Mouse (Mus musculus): Measurements from ENCODE around the gene Meis2. TPM values are rescaled to one million over a fixed set of nuclear protein-coding genes. Genes with fewer than 3 reads are reported as not detected.

The Meis2 gene
- polyA plus RNA-seq, 1 experiment from 2014 or later: 22.6 TPM

GRCm38 (mm10) chr2:116059066-116059465 is 6.6 kb downstream of the Meis2 start:
- H3K4me2 ChIP-seq (ENCODE audit: low read depth, low read length): peak overlapping the region; percentile 90; the same call in 1 of the 2 replicates
- H3K4me1 ChIP-seq (ENCODE audit: control insufficient read depth, insufficient read depth, low read length): peaks cover 37% of the 10 kb centered on the region
- no peak overlapping the region for H3K4me3 ChIP-seq (ENCODE audit: low read length)
- 0 out of 2 replicates have a peak, but pooled peaks cover 2% of the 10 kb centered on the region for H3K36me3 ChIP-seq (ENCODE audit: control insufficient read depth, insufficient read depth)
- WGBS: 53% methylated on average over 3 of the region's 3 CpGs
- H3K9me3 ChIP-seq (replicated peaks; ENCODE audit: control insufficient read depth, low read length): no peaks in the 10 kb centered on the region
- H3K27ac ChIP-seq (ENCODE audit: low read length): peak overlapping the region; percentile 7
- no peaks in the 10 kb centered on the region for H3K27me3 ChIP-seq (ENCODE audit: control insufficient read depth, insufficient read depth, low read length)
- peak overlapping the region; percentile 20 for H3K9ac ChIP-seq (ENCODE audit: low read length)
- no peak for ATAC-seq (replicated peaks; ENCODE audit: extremely low read depth, insufficient read depth, low FRiP score)

- no peak overlapping the region; the same call in 1 of the 2 replicates for H3K9ac ChIP-seq (ENCODE audit: low read length)
- peaks cover 39% of the 10 kb centered on the region for H3K4me1 ChIP-seq (ENCODE audit: control insufficient read depth, insufficient read depth, low read length)
- WGBS: 48% methylated on average over 9 of the region's 9 CpGs
- H3K27me3 ChIP-seq (ENCODE audit: control insufficient read depth, insufficient read depth, low read length): no peaks in the 10 kb centered on the region
- peak overlapping the region; percentile 90; the same call in 1 of the 2 replicates for H3K4me2 ChIP-seq (ENCODE audit: low read depth, low read length)
- H3K27ac ChIP-seq (ENCODE audit: low read length): peak overlapping the region; percentile 7; the same call in 1 of the 2 replicates
- 0 out of 2 replicates have a peak, but pooled peaks cover 2% of the 10 kb centered on the region for H3K36me3 ChIP-seq (ENCODE audit: control insufficient read depth, insufficient read depth)
- H3K4me3 ChIP-seq (ENCODE audit: low read length): no peak overlapping the region
- H3K9me3 ChIP-seq (replicated peaks; ENCODE audit: control insufficient read depth, low read length): no peaks in the 10 kb centered on the region
- no peak for ATAC-seq (replicated peaks; ENCODE audit: extremely low read depth, insufficient read depth, low FRiP score)
These were observed 7.1 kb downstream of the Meis2 start for GRCm38 (mm10) chr2:116058511-116058910.

- H3K27ac ChIP-seq (ENCODE audit: low read length): peak overlapping the region; percentile 18; the same call in 1 of the 2 replicates
- 52% methylated on average over 7 of the region's 7 CpGs for WGBS
- peak overlapping the region; percentile 90 for H3K4me2 ChIP-seq (ENCODE audit: low read depth, low read length)
- H3K36me3 ChIP-seq (ENCODE audit: control insufficient read depth, insufficient read depth): 0 out of 2 replicates have a peak, but pooled peaks cover 2% of the 10 kb centered on the region
- H3K9me3 ChIP-seq (replicated peaks; ENCODE audit: control insufficient read depth, low read length): no peaks in the 10 kb centered on the region
- no peak overlapping the region; the same call in 1 of the 2 replicates for H3K9ac ChIP-seq (ENCODE audit: low read length)
- H3K4me3 ChIP-seq (ENCODE audit: low read length): peak overlapping the region; percentile 20
- no peaks in the 10 kb centered on the region for H3K27me3 ChIP-seq (ENCODE audit: control insufficient read depth, insufficient read depth, low read length)
- ATAC-seq (replicated peaks; ENCODE audit: extremely low read depth, insufficient read depth, low FRiP score): no peak
- H3K4me1 ChIP-seq (ENCODE audit: control insufficient read depth, insufficient read depth, low read length): peaks cover 53% of the 10 kb centered on the region
These were observed 8.8 kb downstream of the Meis2 start for GRCm38 (mm10) chr2:116056826-116057225.

- Histone ChIP-seq H3K9me3 (replicated peaks; ENCODE audit: control insufficient read depth, low read length) (no peaks in the 10 kb centered on the region), H3K9ac (ENCODE audit: low read length) (peak overlapping the region; percentile 48; the same call in 1 of the 2 replicates), H3K27me3 (ENCODE audit: control insufficient read depth, insufficient read depth, low read length) (no peaks in the 10 kb centered on the region), H3K4me2 (ENCODE audit: low read depth, low read length) (peak overlapping the region; percentile 90), H3K4me3 (ENCODE audit: low read length) (0 out of 2 replicates have a peak overlapping the region, but pooled peaks have one; percentile 7), H3K36me3 (ENCODE audit: control insufficient read depth, insufficient read depth) (0 out of 2 replicates have a peak, but pooled peaks cover 2% of the 10 kb centered on the region), H3K4me1 (ENCODE audit: control insufficient read depth, insufficient read depth, low read length) (peaks cover 54% of the 10 kb centered on the region), H3K27ac (ENCODE audit: low read length) (peak overlapping the region; percentile 36)
- 52% methylated on average over 13 of the region's 13 CpGs for WGBS
- ATAC-seq (replicated peaks; ENCODE audit: extremely low read depth, insufficient read depth, low FRiP score): peak; percentile 38; the same call in 1 of the 2 replicates
These were observed 9.7 kb downstream of the Meis2 start for GRCm38 (mm10) chr2:116055686-116056620.

- Histone ChIP-seq H3K4me1 (ENCODE audit: control insufficient read depth, insufficient read depth, low read length) (peaks cover 44% of the 10 kb centered on the region), H3K4me2 (ENCODE audit: low read depth, low read length) (no peak overlapping the region)
- 59% methylated on average over 5 of the region's 5 CpGs for WGBS
These were observed 11.7 kb downstream of the Meis2 start for GRCm38 (mm10) chr2:116053931-116054330.

GRCm38 (mm10) chr2:116052688-116053421 is 12.8 kb downstream of the Meis2 start:
- Histone ChIP-seq H3K27me3 (ENCODE audit: control insufficient read depth, insufficient read depth, low read length) (no peaks in the 10 kb centered on the region), H3K4me1 (ENCODE audit: control insufficient read depth, insufficient read depth, low read length) (peaks cover 42% of the 10 kb centered on the region), H3K9ac (ENCODE audit: low read length) (peak overlapping the region; percentile 29; the same call in 1 of the 2 replicates), H3K9me3 (replicated peaks; ENCODE audit: control insufficient read depth, low read length) (no peaks in the 10 kb centered on the region), H3K36me3 (ENCODE audit: control insufficient read depth, insufficient read depth) (peaks cover 2% of the 10 kb centered on the region), H3K27ac (ENCODE audit: low read length) (peak overlapping the region; percentile 75), H3K4me2 (ENCODE audit: low read depth, low read length) (peak overlapping the region; percentile 32), H3K4me3 (ENCODE audit: low read length) (no peak overlapping the region)
- ATAC-seq (replicated peaks; ENCODE audit: extremely low read depth, insufficient read depth, low FRiP score): 0 out of 2 replicates have a peak, but pooled peaks have one; percentile 33

More at GRCm38 (mm10) chr2:116053931-116054330, 11.7 kb downstream of the Meis2 start:
- Histone ChIP-seq H3K9ac (ENCODE audit: low read length) (no peak overlapping the region), H3K4me3 (ENCODE audit: low read length) (no peak overlapping the region), H3K36me3 (ENCODE audit: control insufficient read depth, insufficient read depth) (peaks cover 3% of the 10 kb centered on the region), H3K9me3 (replicated peaks; ENCODE audit: control insufficient read depth, low read length) (no peaks in the 10 kb centered on the region), H3K27me3 (ENCODE audit: control insufficient read depth, insufficient read depth, low read length) (no peaks in the 10 kb centered on the region), H3K27ac (ENCODE audit: low read length) (no peak overlapping the region)
- ATAC-seq (replicated peaks; ENCODE audit: extremely low read depth, insufficient read depth, low FRiP score): no peak

- Histone ChIP-seq H3K9ac (ENCODE audit: low read length) (no peak overlapping the region), H3K36me3 (ENCODE audit: control insufficient read depth, insufficient read depth) (peaks cover 2% of the 10 kb centered on the region), H3K4me3 (ENCODE audit: low read length) (no peak overlapping the region), H3K9me3 (replicated peaks; ENCODE audit: control insufficient read depth, low read length) (no peaks in the 10 kb centered on the region), H3K4me2 (ENCODE audit: low read depth, low read length) (peak overlapping the region; percentile 32; the same call in 1 of the 2 replicates), H3K27me3 (ENCODE audit: control insufficient read depth, insufficient read depth, low read length) (no peaks in the 10 kb centered on the region), H3K4me1 (ENCODE audit: control insufficient read depth, insufficient read depth, low read length) (peaks cover 48% of the 10 kb centered on the region), H3K27ac (ENCODE audit: low read length) (peak overlapping the region; percentile 75)
- WGBS: 62% methylated on average over 9 of the region's 9 CpGs
- ATAC-seq (replicated peaks; ENCODE audit: extremely low read depth, insufficient read depth, low FRiP score): no peak
These were observed 13.6 kb downstream of the Meis2 start for GRCm38 (mm10) chr2:116051906-116052614.

- H3K9me3 ChIP-seq (replicated peaks; ENCODE audit: control insufficient read depth, low read length): no peaks in the 10 kb centered on the region
- peak overlapping the region; percentile 58 for H3K4me2 ChIP-seq (ENCODE audit: low read depth, low read length)
- peaks cover 42% of the 10 kb centered on the region for H3K4me1 ChIP-seq (ENCODE audit: control insufficient read depth, insufficient read depth, low read length)
- H3K36me3 ChIP-seq (ENCODE audit: control insufficient read depth, insufficient read depth): peaks cover 2% of the 10 kb centered on the region
- WGBS: 44% methylated on average over 9 of the region's 9 CpGs
- H3K27me3 ChIP-seq (ENCODE audit: control insufficient read depth, insufficient read depth, low read length): no peaks in the 10 kb centered on the region
- ATAC-seq (replicated peaks; ENCODE audit: extremely low read depth, insufficient read depth, low FRiP score): no peak
- peak overlapping the region; percentile 70 for H3K27ac ChIP-seq (ENCODE audit: low read length)
- peak overlapping the region; percentile 23; the same call in 1 of the 2 replicates for H3K9ac ChIP-seq (ENCODE audit: low read length)
- peak overlapping the region; percentile 21 for H3K4me3 ChIP-seq (ENCODE audit: low read length)
These were observed 15.9 kb downstream of the Meis2 start for GRCm38 (mm10) chr2:116049710-116050109.

All from heart, embryonic 16.5 days (tissue).